Mouse (Mus musculus) kidney, postnatal 10 days (tissue): ENCODE data around the gene Nlrp4a.
"Not testable (repeated sequence)": the region's sequence is repeated elsewhere in the genome, so short reads cannot be mapped to it uniquely, and the experiment has no call there.

ENCODE experiments used
- DNase-seq: peaks from one replicate; pipeline ENCODE4 v3.0.0; 2021; ENCODE audit warnings: mixed read lengths

Nlrp4a gene

GRCm38 (mm10) chr7:26434813-26435212, at the start of gene Nlrp4a:
Gene Nlrp4a (plus strand): TSS chr7:26435113.
- no peak for DNase-seq

DNA sequence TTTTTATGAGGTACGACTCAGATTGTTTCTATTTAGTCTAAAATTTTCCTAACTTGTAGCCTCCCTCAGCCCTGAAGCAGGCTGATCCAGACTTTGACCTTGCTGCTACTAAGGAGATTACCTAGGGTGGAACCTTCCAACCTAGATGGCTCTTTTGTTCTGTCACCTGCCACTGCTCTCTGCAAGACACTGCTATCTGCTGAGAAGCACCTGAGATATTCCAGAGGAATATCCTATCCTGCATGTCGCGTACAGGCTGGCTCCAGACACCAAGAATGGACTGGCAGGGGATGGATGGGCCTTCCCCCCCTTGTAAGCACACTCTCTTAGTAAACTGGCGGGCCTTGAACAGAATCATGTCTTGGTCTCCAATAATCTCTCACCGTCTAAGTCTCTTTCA, 48.2 kb upstream of the Nlrp4a start:
- DNase-seq: not testable (repeated sequence)

- not testable (repeated sequence) for DNase-seq
These were observed 43.8 kb upstream of the Nlrp4a start for GRCm38 (mm10) chr7:26391137-26391536.

DNA sequence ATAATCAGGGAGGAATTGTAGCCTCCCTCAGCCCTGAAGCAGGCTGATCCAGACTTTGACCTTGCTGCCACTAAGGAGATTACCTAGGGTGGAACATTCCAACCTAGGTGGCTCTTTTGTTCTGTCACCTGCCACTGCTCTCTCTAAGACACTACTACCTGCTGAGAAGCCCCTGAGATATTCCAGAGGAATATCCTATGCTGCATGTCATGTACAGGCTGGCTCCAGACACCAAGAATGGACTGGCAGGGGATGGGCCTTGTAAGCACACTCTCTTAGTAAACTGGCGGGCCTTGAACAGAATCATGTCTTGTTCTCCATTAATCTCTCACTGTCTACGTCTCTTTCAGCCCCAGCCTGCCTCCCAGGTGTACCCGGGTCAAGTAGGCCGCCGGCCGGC, 43.1 kb upstream of the Nlrp4a start:
- DNase-seq: not testable (repeated sequence)

- DNase-seq: not testable (repeated sequence)
These were observed 31.3 kb upstream of the Nlrp4a start, which contains the start of gene Nlrp9c for GRCm38 (mm10) chr7:26403600-26403999. Gene Nlrp9c (minus strand): TSS chr7:26403700.

DNA sequence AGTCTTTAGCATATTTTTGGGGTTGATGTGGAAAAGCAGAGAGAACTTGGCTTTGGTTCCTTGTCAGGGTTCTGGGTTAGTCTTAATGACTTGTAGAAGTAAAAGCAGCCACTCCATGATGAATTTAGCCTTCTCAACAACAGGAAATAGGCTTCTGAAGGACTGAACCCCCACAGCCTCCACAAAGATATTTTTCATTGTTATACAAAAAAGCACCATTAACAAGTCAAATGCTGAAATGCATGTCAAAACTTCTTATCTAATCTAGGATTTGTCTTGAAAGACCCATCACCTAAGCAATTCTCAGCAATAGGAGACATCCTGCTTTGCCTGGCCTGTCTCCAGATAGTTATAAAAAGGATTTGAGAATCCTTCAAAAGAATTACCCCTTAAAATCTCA, 41.8 kb downstream of the Nlrp4a start:
- DNase-seq: no peak

DNA sequence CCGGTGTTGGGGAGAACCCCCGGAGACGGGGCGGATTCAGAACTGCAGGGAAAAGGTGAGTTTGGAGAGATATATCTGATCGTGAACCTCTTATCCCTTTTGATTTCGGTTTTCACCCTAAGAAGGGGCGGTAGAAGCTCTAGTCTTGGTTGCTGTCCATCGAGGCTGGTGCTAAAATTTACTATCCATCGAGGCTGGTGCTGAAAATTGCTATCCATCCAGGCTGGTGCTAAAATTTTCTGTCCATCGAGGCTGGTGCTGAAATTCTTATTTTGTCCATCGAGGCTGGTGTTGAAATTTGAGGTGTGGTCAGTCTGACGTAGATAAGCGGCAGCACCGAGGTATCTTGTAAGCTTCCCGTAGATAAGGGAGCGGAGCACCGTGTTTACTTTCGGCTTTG, 54.6 kb downstream of the Nlrp4a start:
- DNase-seq: not testable (repeated sequence)
